Mouse (Mus musculus) cerebellum, adult 9-11 months (tissue): ENCODE data around the gene C1qtnf5.

Source experiments
- DNase-seq: peaks from one replicate; pipeline ENCODE4 v3.0.0; 2022

The C1qtnf5 gene

DNA sequence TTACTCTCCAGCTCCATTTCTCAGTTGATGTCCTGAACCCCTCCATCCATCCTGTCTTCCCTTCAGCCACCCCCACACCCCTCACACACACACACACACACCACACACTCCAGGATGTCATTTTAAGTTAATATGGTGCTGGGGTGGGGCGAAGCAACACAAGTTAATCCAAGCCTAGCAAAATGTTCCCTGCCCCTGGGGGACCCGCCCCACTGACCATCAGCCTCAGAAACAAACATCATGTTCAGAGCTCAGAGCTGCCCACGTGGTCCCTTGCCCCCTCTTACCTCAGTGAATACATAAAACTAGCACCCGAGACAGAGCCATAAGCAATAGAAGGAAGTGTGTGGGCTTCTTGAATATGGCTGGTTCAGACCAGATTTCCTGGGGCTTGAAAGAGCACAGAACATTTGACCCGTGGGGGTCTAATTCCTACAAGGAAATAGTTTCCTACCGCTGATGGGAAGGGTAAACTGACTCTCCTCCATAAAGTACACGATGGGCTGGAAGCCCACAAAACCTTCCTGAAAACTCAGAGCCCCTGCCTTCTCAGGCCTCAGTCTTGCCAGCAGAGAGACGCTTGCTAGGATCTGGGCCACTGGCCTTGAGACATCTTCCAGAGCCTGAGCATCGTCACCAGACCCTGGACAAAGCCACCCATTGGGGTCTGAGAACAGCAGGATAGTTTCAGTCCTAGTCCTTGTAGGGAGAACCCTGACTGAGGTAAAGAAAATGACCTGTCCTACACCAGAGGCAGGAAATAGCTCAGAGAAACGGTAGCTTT, 26.9 kb upstream of the C1qtnf5 start:
- DNase-seq = peak; percentile 62

DNA sequence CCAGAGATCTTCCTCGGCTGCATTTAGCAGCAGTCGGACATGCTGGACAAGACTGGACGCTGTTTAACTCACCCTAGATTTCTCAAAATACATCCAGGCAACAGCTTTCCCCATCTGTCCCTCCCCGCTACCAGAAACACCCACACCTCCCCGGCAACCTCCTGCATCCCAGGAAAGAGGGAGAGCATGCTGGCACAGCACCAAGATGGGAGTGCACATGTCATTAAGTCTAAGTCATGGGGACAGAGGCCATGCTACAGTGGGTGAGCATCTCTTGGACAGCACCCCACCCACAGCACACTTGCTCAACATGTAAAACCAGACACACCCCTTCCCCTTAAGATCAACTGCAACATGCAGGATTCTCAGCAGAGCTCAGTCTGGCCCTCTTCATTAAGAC, 26.1 kb upstream of the C1qtnf5 start:
- peak; percentile 73 for DNase-seq

GRCm38 (mm10) chr9:44081581-44081980, 25.5 kb upstream of the C1qtnf5 start:
- DNase-seq = peak; percentile 39

GRCm38 (mm10) chr9:44082266-44082665, 24.8 kb upstream of the C1qtnf5 start:
- peak; percentile 56 for DNase-seq

DNA sequence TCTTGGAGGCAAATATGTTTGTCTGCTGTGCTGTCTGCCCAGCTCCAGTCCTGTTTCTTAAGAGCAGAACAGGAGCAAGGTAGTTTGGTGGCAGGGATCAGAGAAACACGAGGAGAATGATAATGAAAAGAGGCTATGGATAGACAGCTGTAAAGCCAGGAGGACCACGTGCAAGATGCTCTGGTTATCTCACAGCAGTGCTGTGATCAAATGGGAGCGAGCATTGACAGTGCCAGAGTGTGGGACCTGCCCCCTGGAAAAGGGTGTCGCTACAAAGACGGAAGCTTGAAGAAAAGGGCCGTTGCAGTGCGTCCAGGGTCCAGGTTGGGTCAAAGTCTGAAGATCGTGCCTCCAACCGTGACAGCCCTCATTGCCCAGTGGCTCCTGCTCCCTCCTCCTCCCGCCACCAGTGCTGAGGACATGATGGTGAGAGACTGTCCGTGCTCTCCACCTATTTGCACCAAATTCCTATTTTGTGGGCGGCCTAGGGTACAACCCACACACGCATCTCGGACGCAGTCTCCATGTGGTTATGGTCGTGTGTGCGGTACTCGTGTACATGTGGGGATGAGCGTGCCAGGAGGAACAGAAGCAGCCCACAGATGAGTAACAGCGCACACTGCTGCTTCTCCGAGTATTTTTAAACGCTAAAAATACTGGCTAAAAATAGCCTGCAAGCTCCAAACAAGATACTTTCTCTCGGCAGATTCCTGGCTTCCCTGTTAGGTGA, 23.5 kb upstream of the C1qtnf5 start:
- DNase-seq = peak; percentile 75

- DNase-seq = no peak
Measured at GRCm38 (mm10) chr9:44084236-44084635, 22.8 kb upstream of the C1qtnf5 start.

GRCm38 (mm10) chr9:44084659-44085229, 22.3 kb upstream of the C1qtnf5 start:
- peak; percentile 97 for DNase-seq

DNA sequence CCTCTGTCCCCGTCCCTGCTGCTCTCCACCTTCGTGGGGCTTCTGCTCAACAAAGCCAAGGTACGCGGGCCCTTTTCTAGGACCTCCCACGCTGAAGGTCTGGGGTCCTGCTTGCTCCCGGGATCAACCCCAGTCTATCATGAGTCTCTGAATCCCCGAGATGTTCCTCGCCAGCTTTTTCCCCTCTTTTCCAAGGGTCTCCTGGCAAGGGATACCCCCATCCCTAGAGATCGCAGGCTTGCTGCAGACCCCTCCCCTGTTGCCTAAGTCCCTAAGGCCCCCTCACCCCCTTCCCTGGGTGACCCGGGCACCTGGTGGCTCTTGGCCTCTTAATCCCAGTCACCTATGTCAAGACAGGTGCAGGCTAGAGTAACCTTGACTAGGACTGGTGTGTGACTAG, 21.8 kb upstream of the C1qtnf5 start:
- DNase-seq = peak; percentile 85

- peak; percentile 96 for DNase-seq
Measured at GRCm38 (mm10) chr9:44085741-44086665, 21.0 kb upstream of the C1qtnf5 start.

GRCm38 (mm10) chr9:44086960-44087359, 20.1 kb upstream of the C1qtnf5 start:
- DNase-seq = peak; percentile 68

- peak; percentile 75 for DNase-seq
Measured at GRCm38 (mm10) chr9:44087761-44088455, 19.1 kb upstream of the C1qtnf5 start.

GRCm38 (mm10) chr9:44088877-44089608, 18.0 kb upstream of the C1qtnf5 start:
- DNase-seq = no peak

GRCm38 (mm10) chr9:44093612-44094503, 13.2 kb upstream of the C1qtnf5 start:
- DNase-seq = peak; percentile 90

DNA sequence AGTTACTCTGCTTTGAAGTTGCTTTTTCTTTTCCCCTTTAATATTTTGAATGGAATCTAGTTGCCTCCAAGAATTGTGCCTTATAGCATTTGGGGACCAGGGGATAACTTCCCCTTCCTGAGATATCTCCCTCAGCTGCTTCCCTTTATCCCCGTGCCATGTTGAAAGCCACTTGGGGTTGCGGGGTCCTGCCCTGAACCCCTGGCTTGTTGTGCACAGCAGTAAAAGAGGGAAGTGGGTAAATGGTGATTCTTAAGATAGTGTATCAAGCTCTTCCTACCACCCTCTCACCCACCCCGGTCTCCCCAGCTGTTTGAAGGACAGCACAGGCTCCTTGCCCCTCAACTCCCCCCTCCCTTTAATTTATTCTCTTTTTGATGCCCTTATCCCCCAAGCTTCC, 12.3 kb upstream of the C1qtnf5 start:
- no peak for DNase-seq

DNA sequence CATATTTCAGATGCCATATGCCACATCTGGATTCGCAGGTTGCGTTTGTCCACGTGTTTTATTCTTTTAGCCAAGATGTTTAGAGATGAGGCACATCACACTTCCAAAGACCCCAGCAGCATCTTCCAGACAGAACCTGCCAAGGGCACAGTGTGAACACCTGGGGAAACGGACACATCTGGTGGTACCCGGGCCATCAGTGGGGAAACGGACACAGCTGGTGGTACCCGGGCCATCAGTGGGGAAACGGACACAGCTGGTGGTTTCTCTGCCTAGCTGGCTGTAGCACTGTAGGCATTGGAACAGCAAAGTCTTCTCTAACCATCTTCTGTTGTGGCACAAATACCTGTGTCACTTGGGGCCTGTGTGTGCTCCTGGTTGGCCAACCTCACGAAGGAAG, 11.3 kb upstream of the C1qtnf5 start:
- DNase-seq = no peak

- DNase-seq = peak; percentile 50
Measured at GRCm38 (mm10) chr9:44096536-44096935, 10.5 kb upstream of the C1qtnf5 start.

DNA sequence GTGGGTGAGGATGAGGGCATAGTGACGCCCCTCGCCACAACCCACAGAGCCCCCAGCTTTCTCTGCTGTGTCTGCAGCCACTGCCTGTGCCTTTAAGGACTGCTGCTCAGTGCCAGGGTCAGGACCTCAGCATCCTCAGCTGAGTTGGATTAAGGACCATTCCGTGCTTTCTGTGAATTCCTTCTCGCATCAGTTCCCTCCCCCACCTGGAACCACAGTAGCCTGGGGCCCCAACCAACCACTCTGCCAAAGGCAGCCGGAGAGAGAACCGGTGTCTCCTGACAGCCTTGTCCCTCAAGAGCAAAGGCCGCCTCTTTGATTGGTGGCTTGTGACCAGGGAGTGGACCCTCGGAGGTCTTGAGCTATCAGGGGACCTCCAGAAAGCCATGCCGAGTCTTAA, 5.6 kb upstream of the C1qtnf5 start, which contains the start of gene Mfrp:
Mfrp (plus strand) TSS at position 240 of the 400 bp plus-strand sequence.
- DNase-seq = peak; percentile 18

DNA sequence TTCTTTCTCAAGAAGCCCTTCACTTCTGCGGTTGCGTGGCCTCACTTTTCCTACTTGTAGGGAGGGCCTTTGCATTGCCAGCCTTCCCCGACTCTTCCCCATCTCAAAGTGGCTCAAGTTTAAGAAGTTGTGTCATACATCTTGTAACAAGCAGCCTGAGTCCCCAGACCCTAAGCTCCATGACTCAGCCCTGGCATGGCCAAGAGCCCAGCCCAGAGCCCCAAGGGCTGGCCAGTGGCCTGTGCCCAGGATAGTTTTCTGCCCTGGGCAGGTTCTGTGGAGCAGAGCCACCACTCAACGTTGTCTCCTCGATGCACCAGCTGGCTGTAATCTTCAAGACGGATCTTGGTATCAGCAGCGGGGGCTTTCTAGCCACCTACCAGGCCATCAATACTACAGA, 2.2 kb upstream of the C1qtnf5 start:
- no peak for DNase-seq

- DNase-seq = no peak
Measured at GRCm38 (mm10) chr9:44105781-44106180, 1.3 kb upstream of the C1qtnf5 start.

DNA sequence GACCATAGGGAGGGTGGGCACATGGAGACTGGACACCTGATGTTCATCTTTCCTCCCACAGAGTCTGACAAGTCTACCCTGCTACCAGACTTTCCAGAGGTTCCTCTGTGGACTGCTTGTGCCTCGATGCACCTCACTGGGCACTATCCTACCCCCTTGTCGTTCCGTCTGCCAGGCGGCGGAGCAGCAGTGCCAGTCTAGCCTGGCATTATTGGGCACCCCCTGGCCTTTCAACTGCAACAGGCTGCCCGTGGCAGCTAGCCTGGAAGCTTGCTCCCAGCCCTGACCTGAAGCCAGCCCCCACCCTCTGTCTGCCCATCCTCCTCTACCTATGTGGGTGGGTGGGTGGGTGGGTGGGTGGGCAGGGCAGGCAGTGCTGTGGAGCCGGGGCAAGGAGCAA, 863 bp upstream of the C1qtnf5 start:
- no peak for DNase-seq
